Mouse (Mus musculus) CH12F3 (cell line): ENCODE results near the gene Ctsh.

ENCODE experiments used
- in situ Hi-C: fragments of 300-500 bp; cut with MboI; formaldehyde crosslinking; loops from 2 replicates; pipeline ENCODE4 v1.14.3; 2020; ENCODE audit warnings: low sequenced_read_pairs

The Ctsh gene

GRCm38 (mm10) chr9:90106915-90107314, 53.0 kb downstream of the Ctsh start:
- in situ Hi-C loops: no loop called here

GRCm38 (mm10) chr9:90108272-90108671, 54.3 kb downstream of the Ctsh start:
- in situ Hi-C loops: no loop called here

GRCm38 (mm10) chr9:90109386-90109785, 55.4 kb downstream of the Ctsh start:
- in situ Hi-C loops: no loop called here

- in situ Hi-C loops: no loop called here
Observed at GRCm38 (mm10) chr9:90113151-90113550, 59.2 kb downstream of the Ctsh start.

- in situ Hi-C loops: no loop called here
Observed at GRCm38 (mm10) chr9:90113651-90114566, 60.0 kb downstream of the Ctsh start.

- in situ Hi-C loops: no loop called here
Observed at GRCm38 (mm10) chr9:90114567-90115307, 60.8 kb downstream of the Ctsh start, which contains the start of gene Morf4l1. TSS of gene Morf4l1 (minus strand) at chr9:90114774.

GRCm38 (mm10) chr9:90115308-90115700, 61.4 kb downstream of the Ctsh start:
- in situ Hi-C loops: no loop called here

GRCm38 (mm10) chr9:90117234-90117633, 63.3 kb downstream of the Ctsh start:
- in situ Hi-C loops: no loop called here

- in situ Hi-C loops: no loop called here
Observed at GRCm38 (mm10) chr9:90122246-90122740, 68.3 kb downstream of the Ctsh start.

- in situ Hi-C loops: no loop called here
Observed at GRCm38 (mm10) chr9:90124156-90124872, 70.4 kb downstream of the Ctsh start.

GRCm38 (mm10) chr9:90124873-90125245, 70.9 kb downstream of the Ctsh start:
- in situ Hi-C loops: no loop called here
